Mouse (Mus musculus): ENCODE measurements around the gene Fgf5. TPM values are rescaled to one million over a fixed set of nuclear protein-coding genes. Genes with fewer than 3 reads are reported as not detected.
A peak's percentile ranks its signal among the peaks of the same experiment; 100 is the strongest.

Gene Fgf5
- polyA plus RNA-seq, 1 experiment from 2014 or later: 0.44 TPM

GRCm38 (mm10) chr5:98246826-98247225 lies 7.2 kb upstream of the Fgf5 start:
- Histone ChIP-seq H3K4me2 (replicated peaks) (no peak overlapping the region), H3K36me3 (replicated peaks; ENCODE audit: control insufficient read depth, insufficient read depth) (no peaks in the 10 kb centered on the region), H3K27ac (no peak overlapping the region), H3K27me3 (ENCODE audit: control insufficient read depth, insufficient read depth, low read length) (0 out of 2 replicates have a peak, but pooled peaks cover 5% of the 10 kb centered on the region), H3K4me1 (replicated peaks; ENCODE audit: control insufficient read depth, insufficient read depth, low read length) (no peaks in the 10 kb centered on the region), H3K9me3 (ENCODE audit: control insufficient read depth, low read length) (no peaks in the 10 kb centered on the region), H3K9ac (no peak overlapping the region), H3K4me3 (replicated peaks; ENCODE audit: low read length) (no peak overlapping the region)
- ATAC-seq (ENCODE audit: low FRiP score) (no peak), DNase-seq (ENCODE audit: low spot score) (no peak)
- whole genome bisulfite sequencing: 81% methylated on average over 7 of the region's 7 CpGs

DNA sequence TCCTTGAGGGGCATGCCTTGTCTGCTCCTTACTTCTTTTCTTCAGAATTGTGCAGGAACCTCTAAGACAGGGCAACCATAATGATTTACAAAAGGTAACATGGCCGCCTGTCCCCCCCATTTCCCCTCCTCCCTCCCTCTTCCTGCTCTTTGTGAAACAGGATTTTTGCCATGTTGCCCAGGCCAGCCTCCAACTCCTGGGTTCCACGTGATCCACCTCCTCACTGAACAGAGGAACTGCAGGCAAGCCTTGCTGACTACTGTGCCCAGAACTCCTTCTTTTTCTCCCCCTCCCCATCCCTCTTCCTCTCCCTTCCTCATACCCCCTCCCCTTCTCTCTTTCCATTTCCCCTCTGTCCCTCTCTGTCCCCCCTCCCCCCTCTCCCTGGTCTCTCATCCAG lies 6.5 kb upstream of the Fgf5 start:
- DNase-seq (ENCODE audit: low spot score) (no peak), ATAC-seq (ENCODE audit: low FRiP score) (no peak)
- Histone ChIP-seq H3K4me2 (replicated peaks) (no peak overlapping the region), H3K4me1 (replicated peaks; ENCODE audit: control insufficient read depth, insufficient read depth, low read length) (no peaks in the 10 kb centered on the region), H3K9ac (no peak overlapping the region), H3K36me3 (replicated peaks; ENCODE audit: control insufficient read depth, insufficient read depth) (no peaks in the 10 kb centered on the region), H3K9me3 (ENCODE audit: control insufficient read depth, low read length) (no peaks in the 10 kb centered on the region), H3K27ac (no peak overlapping the region), H3K27me3 (ENCODE audit: control insufficient read depth, insufficient read depth, low read length) (peaks cover 11% of the 10 kb centered on the region; the same call in 1 of the 2 replicates), H3K4me3 (replicated peaks; ENCODE audit: low read length) (no peak overlapping the region)
- WGBS: 61% methylated on average over 2 of the region's 2 CpGs

GRCm38 (mm10) chr5:98253147-98253546 lies 837 bp upstream of the Fgf5 start:
- no peaks in the 10 kb centered on the region for H3K36me3 ChIP-seq (replicated peaks; ENCODE audit: control insufficient read depth, insufficient read depth)
- WGBS: 19% methylated on average over 6 of the region's 6 CpGs
- peak overlapping the region; percentile 47 for H3K4me3 ChIP-seq (replicated peaks; ENCODE audit: low read length)
- peaks cover 49% of the 10 kb centered on the region for H3K27me3 ChIP-seq (ENCODE audit: control insufficient read depth, insufficient read depth, low read length)
- no peak for DNase-seq (ENCODE audit: low spot score)
- H3K9ac ChIP-seq: no peak overlapping the region
- H3K27ac ChIP-seq: no peak overlapping the region
- H3K4me1 ChIP-seq (replicated peaks; ENCODE audit: control insufficient read depth, insufficient read depth, low read length): no peaks in the 10 kb centered on the region; the same call in none of the 2 replicates
- no peak for ATAC-seq (ENCODE audit: low FRiP score)
- H3K4me2 ChIP-seq (replicated peaks): peak overlapping the region; percentile 86
- H3K9me3 ChIP-seq (ENCODE audit: control insufficient read depth, low read length): no peaks in the 10 kb centered on the region

DNA sequence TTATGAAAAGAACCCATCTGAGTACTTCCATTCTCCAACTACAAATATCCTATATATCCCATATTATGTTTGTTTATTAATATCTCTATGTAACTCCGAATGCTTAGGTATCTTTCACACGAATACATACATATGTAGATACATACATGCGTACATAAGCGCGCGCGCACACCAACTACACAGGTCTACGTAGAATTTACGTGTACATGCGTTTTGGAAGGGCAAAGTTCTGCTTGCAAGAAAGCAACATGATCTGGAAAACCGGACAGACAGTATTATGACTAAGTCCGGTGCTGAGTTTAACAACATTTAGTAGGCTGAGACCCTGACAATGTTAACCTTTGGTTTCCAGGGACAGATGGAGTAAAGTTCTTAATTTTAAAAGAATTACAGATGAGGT lies 1.2 kb downstream of the Fgf5 start:
- no peak for ATAC-seq (ENCODE audit: low FRiP score)
- Histone ChIP-seq H3K4me2 (replicated peaks) (peak overlapping the region; percentile 86; the same call in 1 of the 2 replicates), H3K4me1 (replicated peaks; ENCODE audit: control insufficient read depth, insufficient read depth, low read length) (no peaks in the 10 kb centered on the region; the same call in none of the 2 replicates), H3K9me3 (ENCODE audit: control insufficient read depth, low read length) (no peaks in the 10 kb centered on the region), H3K27ac (no peak overlapping the region), H3K27me3 (ENCODE audit: control insufficient read depth, insufficient read depth, low read length) (peaks cover 49% of the 10 kb centered on the region), H3K9ac (no peak overlapping the region), H3K4me3 (replicated peaks; ENCODE audit: low read length) (no peak overlapping the region), H3K36me3 (replicated peaks; ENCODE audit: control insufficient read depth, insufficient read depth) (no peaks in the 10 kb centered on the region)
- WGBS: 3% methylated on average over 12 of the region's 12 CpGs
- DNase-seq (ENCODE audit: low spot score): no peak

DNA sequence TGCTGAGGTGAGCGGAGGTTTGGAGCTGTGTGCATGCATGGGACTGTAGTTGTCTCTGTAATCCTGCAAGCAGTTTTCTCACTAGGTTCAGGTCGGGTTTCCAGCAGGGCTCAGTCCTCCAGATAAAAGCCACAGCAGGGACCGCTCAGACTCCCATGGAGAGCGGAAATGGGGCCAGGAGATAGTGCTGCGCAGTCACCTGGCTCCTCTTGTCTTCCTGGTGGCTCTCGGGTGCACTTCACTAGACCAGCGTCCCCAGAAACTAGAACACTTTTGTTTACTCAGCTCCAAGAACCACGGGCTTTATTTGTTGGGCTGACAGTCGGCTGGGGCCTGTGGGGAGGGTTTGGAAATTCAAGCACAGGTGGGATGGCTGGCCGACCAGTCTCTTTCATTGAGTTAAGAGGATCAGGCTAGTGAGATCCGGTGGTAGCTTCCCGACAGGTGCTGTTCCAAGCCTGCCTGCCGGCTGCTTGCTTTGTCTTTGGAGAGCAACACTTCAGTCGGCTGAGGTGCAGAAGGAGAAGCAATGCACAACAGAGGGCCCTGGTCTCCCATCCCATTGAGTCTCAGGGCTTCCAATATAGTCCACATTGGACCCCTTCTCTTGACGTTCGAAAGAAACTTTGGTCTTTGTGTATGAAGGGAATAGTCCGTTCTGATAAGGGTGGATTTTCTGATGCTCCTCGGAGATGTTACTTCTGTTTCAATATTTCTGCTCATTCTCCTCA lies 1.9 kb downstream of the Fgf5 start:
- no peaks in the 10 kb centered on the region for H3K36me3 ChIP-seq (replicated peaks; ENCODE audit: control insufficient read depth, insufficient read depth)
- H3K4me1 ChIP-seq (replicated peaks; ENCODE audit: control insufficient read depth, insufficient read depth, low read length): no peaks in the 10 kb centered on the region; the same call in none of the 2 replicates
- H3K27me3 ChIP-seq (ENCODE audit: control insufficient read depth, insufficient read depth, low read length): peaks cover 49% of the 10 kb centered on the region
- peak overlapping the region; percentile 86 for H3K4me2 ChIP-seq (replicated peaks)
- H3K27ac ChIP-seq: no peak overlapping the region
- H3K9me3 ChIP-seq (ENCODE audit: control insufficient read depth, low read length): no peaks in the 10 kb centered on the region
- DNase-seq (ENCODE audit: low spot score): no peak
- H3K9ac ChIP-seq: no peak overlapping the region
- 5% methylated on average over 18 of the region's 18 CpGs for WGBS
- peak overlapping the region; percentile 12; the same call in 1 of the 2 replicates for H3K4me3 ChIP-seq (replicated peaks; ENCODE audit: low read length)
- no peak for ATAC-seq (ENCODE audit: low FRiP score)

DNA sequence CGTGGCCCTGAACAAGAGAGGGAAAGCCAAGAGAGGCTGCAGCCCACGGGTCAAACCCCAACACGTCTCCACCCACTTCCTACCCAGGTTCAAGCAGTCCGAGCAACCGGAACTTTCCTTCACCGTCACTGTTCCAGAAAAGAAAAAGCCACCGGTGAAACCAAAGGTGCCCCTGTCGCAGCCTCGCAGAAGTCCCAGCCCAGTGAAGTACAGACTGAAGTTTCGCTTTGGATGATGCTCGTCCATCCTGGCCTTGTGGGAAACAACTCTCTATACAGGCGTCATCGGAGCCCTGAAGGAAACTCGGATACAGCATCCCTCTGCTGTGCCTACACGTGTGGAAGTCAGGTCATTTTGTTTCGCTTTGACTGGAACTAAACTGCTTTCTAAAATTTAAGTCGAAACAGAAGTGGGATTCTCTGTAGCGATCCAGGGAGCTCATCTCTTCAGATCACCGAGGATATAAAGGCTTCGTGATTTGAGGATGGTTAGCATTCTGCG lies 21.4 kb downstream of the Fgf5 start:
- no peak overlapping the region for H3K9ac ChIP-seq
- ATAC-seq (ENCODE audit: low FRiP score) (no peak), DNase-seq (ENCODE audit: low spot score) (no peak)
- H3K4me1 ChIP-seq (replicated peaks; ENCODE audit: control insufficient read depth, insufficient read depth, low read length): no peaks in the 10 kb centered on the region
- no peak overlapping the region for H3K4me2 ChIP-seq (replicated peaks)
- no peaks in the 10 kb centered on the region for H3K36me3 ChIP-seq (replicated peaks; ENCODE audit: control insufficient read depth, insufficient read depth)
- H3K4me3 ChIP-seq (replicated peaks; ENCODE audit: low read length): no peak overlapping the region
- no peaks in the 10 kb centered on the region for H3K9me3 ChIP-seq (ENCODE audit: control insufficient read depth, low read length)
- H3K27ac ChIP-seq: no peak overlapping the region
- WGBS: 86% methylated on average over 21 of the region's 21 CpGs
- no peaks in the 10 kb centered on the region for H3K27me3 ChIP-seq (ENCODE audit: control insufficient read depth, insufficient read depth, low read length)

DNA sequence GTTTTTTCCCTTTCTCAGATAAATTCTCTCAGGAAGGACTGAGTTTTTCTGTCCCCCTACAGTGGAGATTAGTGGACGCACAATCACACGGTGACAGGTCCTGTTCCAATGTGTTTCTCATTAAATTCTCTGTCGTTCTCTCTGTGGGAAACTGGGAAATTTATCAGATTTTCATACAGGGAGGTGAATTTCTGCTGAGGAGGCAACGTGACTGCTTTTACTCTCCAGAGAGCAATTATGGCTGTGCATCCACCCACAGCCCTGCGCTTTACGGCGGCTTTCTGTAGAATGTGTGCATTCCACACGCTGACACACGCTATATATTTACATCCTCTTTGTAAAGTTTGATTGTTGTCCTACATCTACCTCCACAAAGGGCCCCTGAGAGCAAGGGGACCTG lies 28.0 kb downstream of the Fgf5 start:
- H3K4me1 ChIP-seq (replicated peaks; ENCODE audit: control insufficient read depth, insufficient read depth, low read length): peaks cover 7% of the 10 kb centered on the region; the same call in 1 of the 2 replicates
- H3K27me3 ChIP-seq (ENCODE audit: control insufficient read depth, insufficient read depth, low read length): no peaks in the 10 kb centered on the region
- no peak overlapping the region for H3K4me3 ChIP-seq (replicated peaks; ENCODE audit: low read length)
- no peak overlapping the region for H3K9ac ChIP-seq
- DNase-seq (ENCODE audit: low spot score) (no peak), ATAC-seq (ENCODE audit: low FRiP score) (0 out of 2 replicates have a peak, but pooled peaks have one; percentile 34)
- H3K36me3 ChIP-seq (replicated peaks; ENCODE audit: control insufficient read depth, insufficient read depth): no peaks in the 10 kb centered on the region
- no peaks in the 10 kb centered on the region for H3K9me3 ChIP-seq (ENCODE audit: control insufficient read depth, low read length)
- H3K27ac ChIP-seq: no peak overlapping the region
- peak overlapping the region; percentile 25 for H3K4me2 ChIP-seq (replicated peaks)
- 30% methylated on average over 9 of the region's 9 CpGs for WGBS

GRCm38 (mm10) chr5:98283696-98284478 lies 29.9 kb downstream of the Fgf5 start:
- Histone ChIP-seq H3K9me3 (ENCODE audit: control insufficient read depth, low read length) (no peaks in the 10 kb centered on the region), H3K36me3 (replicated peaks; ENCODE audit: control insufficient read depth, insufficient read depth) (no peaks in the 10 kb centered on the region), H3K4me1 (replicated peaks; ENCODE audit: control insufficient read depth, insufficient read depth, low read length) (peaks cover 7% of the 10 kb centered on the region; the same call in 1 of the 2 replicates), H3K27ac (no peak overlapping the region), H3K27me3 (ENCODE audit: control insufficient read depth, insufficient read depth, low read length) (no peaks in the 10 kb centered on the region), H3K9ac (no peak overlapping the region), H3K4me2 (replicated peaks) (no peak overlapping the region), H3K4me3 (replicated peaks; ENCODE audit: low read length) (no peak overlapping the region)
- 35% methylated on average over 17 of the region's 17 CpGs for WGBS
- ATAC-seq (ENCODE audit: low FRiP score) (no peak), DNase-seq (ENCODE audit: low spot score) (no peak)

DNA sequence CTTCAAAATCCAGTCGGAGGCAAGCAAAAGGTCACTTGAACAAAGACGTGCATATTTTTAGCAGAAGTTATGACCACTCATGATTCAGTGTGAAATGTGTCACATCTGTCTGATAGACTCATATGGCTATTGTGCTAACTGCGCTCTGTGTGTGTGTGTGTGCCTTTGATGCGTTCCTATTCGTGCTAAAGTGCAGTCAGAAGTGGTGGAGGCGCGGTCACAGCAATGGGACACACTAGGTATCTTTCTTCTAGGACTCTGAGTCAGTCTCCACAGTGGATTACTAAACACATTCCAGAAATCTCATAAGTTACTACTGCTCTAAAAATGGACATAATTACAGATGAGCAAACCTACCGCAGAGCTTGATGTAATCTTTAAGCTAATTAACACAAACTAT lies 36.7 kb downstream of the Fgf5 start:
- Histone ChIP-seq H3K4me3 (replicated peaks; ENCODE audit: low read length) (no peak overlapping the region), H3K27me3 (ENCODE audit: control insufficient read depth, insufficient read depth, low read length) (peaks cover 33% of the 10 kb centered on the region), H3K4me1 (replicated peaks; ENCODE audit: control insufficient read depth, insufficient read depth, low read length) (peaks cover 11% of the 10 kb centered on the region; the same call in 1 of the 2 replicates), H3K36me3 (replicated peaks; ENCODE audit: control insufficient read depth, insufficient read depth) (no peaks in the 10 kb centered on the region), H3K27ac (no peak overlapping the region), H3K4me2 (replicated peaks) (no peak overlapping the region), H3K9ac (no peak overlapping the region), H3K9me3 (ENCODE audit: control insufficient read depth, low read length) (no peaks in the 10 kb centered on the region)
- 79% methylated on average over 8 of the region's 8 CpGs for WGBS
- DNase-seq (ENCODE audit: low spot score): no peak
- ATAC-seq (ENCODE audit: low FRiP score): no peak

Data from hindbrain, embryonic 14.5 days (tissue).